Mouse (Mus musculus): ENCODE data around the gene Pld2.

DNA sequence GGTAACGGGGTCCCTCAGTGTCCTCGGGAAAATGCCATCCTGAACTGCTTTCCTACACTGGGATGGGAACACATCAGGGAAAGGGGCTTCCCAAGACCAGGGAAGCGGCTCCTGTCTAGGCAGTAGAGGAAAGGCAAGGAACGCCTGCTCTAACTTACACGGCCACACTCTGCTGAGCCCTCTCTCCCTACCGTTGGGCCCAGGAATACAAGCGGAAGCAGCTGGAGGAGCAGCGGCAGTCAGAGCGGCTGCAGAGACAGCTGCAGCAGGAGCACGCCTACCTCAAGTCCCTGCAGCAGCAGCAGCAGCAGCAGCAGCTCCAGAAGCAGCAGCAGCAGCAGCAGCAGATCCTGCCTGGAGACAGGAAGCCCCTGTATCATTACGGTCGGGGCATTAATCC is 66.9 kb downstream of the Pld2 start:
- TF ChIP-seq CTCF (IDR thresholded peaks at IDR 0.05; ENCODE audit: low read depth) (no peak), EP300 (IDR thresholded peaks at IDR 0.05; ENCODE audit: low read depth) (no peak)

All from liver, embryonic 14.5 days (tissue).